Mouse (Mus musculus): Measurements from ENCODE around the gene Gm21953.
"Not testable (repeated sequence)": the region's sequence is repeated elsewhere in the genome, so short reads cannot be mapped to it uniquely, and the experiment has no call there.

The Gm21953 gene

DNA sequence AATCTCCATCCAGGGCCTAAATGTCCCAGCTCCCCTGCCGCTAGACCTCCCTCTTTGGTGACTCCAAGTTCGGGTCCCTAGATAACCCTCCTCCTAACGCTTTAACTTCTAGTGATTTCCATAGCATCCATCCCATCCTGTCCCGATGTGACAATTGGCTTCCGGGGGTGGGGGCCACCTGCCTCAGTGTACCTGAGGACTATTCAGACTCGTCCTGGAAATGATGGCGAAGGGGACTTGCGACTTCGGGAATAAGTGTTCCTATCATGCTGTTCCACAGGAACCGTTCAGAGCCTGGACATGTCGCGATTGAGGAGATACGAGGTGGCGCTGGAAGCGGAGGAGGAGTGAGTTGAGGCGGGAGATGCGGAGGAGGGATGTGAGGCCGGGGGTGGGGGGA, at the start of gene Gm21953:
Gene Gm21953, plus strand, starts transcription at position 301 of the 400 bp plus-strand sequence.
- not testable (repeated sequence) for DNase-seq (ENCODE audit: low read depth)

DNA sequence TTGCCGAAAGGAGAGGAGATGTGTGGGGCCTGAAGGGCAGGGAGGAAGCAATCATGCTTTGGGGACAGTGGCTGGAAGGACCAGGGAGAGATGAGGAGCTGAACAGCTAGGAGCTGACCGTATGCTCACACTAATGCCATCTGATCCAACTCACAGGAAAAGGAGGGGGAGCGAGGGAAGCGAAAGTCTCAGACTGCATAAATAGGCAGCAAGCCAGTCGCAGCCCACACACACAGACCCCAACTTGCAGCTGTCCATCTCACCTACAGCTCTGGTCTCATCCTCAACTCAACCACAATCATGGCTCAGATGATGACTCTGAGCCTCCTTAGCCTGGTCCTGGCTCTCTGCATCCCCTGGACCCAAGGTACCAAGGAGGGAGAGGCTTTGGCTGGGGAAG, 38.6 kb upstream of the Gm21953 start, which contains the start of gene Ccl21b:
Gene Ccl21b, plus strand, starts transcription at position 301 of the 400 bp plus-strand sequence.
- not testable (repeated sequence) for DNase-seq (ENCODE audit: low read depth)

DNA sequence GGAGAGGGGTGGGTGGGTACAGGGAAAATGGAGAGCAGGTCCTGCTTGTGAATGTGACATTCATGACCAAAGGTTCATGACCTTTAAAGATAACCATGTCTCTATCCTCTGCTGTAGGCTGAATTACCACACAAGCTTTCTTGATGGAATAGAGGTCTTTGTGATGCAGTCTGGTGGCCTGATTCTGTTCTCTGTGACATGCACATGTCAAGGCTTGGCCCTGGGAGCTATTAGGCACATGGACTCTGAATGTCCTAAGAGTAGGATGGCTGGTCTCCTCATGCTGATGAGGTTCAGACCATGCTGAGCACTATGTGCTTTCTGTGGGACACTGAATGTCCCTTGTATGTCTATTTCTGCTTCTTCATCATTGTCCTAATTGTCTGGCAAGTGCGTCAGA, 24.0 kb downstream of the Gm21953 start, which contains the start of gene Fam205a3:
Gene Fam205a3, plus strand, starts transcription at position 301 of the 400 bp plus-strand sequence.
- DNase-seq (ENCODE audit: low read depth) = not testable (repeated sequence)

Data from fibroblast of lung, adult 2 months (primary cell).